Mouse (Mus musculus) 3T3-L1 (cell line): ENCODE measurements around the gene Dynlt1b.
"Not testable (repeated sequence)": the region's sequence is repeated elsewhere in the genome, so short reads cannot be mapped to it uniquely, and the experiment has no call there.

Experiments
- DNase-seq: peaks from one replicate; pipeline ENCODE4 v3.0.0-alpha.2; 2015; ENCODE audit warnings: low read depth, low spot score

The Dynlt1b gene

DNA sequence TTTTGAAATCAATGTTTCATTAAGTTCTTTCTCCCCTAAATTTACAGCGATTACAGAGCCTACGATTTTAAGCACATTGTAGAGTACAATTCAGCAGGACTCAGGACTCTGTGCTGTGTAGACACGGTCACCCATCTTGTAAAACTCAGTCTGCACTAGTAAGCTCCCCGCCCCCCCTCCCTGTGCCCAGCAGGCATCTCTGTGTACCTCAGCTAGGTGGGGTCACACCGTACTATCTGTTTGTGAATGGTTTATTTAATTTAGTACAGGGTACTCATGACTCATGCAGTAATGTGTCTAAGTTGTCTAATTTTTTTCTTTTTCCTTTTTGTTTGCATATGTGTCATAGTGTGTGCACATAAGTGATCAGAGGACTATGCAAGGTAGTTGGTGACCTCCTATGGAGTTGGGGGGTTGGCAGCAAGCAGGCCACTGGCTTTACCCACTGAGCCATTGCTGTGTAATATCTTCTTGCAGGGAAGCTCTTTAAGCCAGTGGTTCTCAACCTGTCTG, 31.2 kb downstream of the Dynlt1b start:
- not testable (repeated sequence) for DNase-seq

DNA sequence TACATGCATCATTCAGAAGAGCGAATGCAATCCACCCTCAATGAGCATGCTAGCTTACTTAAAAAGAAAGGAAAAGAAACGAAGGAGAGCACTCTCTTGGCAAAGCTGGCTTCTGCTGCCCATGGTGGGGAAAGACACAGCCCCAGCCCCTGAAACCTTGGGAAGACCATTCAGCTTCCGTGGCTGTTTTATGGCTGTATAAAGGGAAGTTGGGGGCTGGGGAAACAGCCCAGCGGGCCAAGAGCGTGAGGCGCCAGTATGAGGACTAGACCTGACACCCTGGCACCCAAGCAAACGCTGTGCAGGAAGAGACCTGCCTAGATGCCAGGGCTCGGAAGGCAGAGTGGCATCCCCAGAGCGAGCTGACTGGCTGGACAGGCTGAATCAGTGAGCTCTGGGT, 35.8 kb downstream of the Dynlt1b start:
- not testable (repeated sequence) for DNase-seq

DNA sequence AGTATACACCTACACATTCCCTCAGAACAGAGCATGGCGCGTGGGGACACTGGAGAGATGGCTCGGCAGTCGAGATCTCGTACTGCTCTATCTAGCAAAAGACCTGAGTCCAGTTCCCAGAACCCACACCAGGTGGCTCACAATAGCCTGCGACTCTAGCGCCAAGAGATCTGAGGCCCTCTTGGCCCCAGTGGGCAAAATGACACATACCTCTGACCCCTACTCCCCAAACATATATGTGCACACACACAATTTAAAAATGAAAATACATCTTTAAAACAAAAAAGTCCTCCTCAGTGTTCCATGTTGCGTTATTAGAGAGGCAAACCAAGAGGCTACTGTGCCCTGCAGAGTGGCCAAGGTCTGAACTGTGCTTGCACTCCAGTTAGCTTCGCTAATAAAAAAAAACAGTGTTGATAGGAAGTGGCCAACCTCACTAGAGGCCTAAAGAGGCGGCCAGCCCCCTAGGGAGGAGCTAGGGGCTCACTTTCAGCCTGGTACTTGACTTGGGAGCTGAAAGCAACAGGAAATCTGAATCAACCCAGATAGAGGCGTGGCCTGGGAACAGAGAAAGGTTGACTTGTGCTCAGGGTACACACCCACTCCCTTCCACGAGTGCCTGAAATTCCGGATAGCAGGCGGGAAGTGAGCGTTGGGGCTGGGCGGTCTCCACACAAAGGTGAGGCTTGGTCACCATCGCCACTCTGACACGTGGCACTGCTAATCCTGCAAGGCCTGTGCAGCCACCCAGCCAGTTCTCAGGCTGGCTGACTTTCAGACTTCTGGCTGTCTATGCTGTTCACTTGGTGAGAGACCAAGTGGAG, 37.9 kb downstream of the Dynlt1b start:
- DNase-seq = peak; percentile 40

DNA sequence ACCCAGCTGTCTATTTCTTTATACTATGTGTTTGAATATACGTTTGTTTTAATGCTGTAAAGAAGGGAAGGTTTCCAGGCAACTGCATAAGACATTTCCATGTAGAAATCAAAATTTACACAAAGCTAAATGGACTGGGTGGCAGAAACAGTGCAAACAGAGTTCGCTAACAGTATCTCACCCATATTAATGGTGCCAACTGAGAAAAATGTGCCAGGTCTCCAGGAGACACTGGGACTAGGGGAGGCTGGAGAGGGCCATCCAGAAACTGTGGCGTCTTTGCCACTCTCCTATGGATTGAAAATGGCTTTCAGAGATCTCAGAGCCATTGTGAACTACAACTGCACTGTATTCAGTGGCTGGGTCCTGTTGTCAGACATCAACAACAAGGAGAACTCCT, 40.1 kb downstream of the Dynlt1b start:
- not testable (repeated sequence) for DNase-seq

DNA sequence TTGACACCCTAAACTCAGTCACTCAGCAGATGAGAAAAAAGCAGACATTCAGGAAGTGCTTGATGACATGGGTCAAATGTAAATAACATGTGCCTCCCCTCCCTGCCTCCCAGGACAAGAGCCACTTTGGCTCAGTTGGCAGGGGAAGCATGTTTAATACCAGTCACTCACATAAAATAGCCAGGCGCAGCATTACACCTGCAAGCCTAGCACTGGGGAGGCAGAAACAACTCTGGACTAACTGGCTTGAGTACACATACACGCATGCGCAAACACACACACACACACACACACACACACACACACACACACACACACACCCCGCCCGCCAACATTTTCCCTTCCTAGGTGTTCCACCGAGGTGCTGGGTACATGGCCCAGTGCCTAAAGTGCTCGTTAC, 40.8 kb downstream of the Dynlt1b start:
- DNase-seq = not testable (repeated sequence)

DNA sequence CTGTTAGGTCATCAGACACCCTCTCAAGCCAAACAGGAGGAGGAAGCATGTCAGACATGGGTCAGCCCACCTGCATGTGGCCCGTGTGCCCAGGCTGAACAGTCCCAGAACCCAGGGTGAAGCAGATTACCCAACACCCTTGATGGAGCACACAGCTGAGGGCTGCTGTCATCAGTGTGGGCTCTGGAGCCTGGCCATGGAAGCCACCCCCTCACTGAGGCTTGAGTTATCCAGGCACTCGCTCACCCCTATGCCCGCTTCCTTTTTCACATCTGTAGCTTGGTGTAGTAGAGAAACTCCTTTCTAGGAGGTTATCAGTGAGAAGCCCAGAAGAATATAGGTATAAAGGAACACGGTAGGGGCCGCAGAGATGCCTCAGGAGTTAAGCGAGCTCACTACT, 45.4 kb downstream of the Dynlt1b start:
- DNase-seq = not testable (repeated sequence)

DNA sequence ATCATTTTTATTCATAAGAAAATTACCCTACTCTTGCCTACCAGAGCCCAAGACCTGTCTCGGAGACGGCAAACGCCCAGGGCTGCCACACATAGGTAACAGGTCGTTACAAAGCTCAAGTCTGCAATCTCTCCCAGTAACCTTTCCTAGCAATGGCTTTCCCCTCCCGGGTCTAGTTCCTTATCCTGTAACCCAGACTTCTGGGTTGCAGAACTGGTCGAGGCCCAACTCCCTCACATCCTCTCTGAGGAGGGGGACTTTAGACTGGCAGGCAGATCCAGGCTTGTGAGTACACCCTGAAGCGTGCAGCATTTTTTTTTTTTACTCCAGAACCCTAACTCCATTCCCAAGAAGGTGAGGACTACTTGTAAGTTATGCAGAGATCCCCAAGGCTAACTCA, 46.0 kb downstream of the Dynlt1b start:
- DNase-seq = not testable (repeated sequence)

DNA sequence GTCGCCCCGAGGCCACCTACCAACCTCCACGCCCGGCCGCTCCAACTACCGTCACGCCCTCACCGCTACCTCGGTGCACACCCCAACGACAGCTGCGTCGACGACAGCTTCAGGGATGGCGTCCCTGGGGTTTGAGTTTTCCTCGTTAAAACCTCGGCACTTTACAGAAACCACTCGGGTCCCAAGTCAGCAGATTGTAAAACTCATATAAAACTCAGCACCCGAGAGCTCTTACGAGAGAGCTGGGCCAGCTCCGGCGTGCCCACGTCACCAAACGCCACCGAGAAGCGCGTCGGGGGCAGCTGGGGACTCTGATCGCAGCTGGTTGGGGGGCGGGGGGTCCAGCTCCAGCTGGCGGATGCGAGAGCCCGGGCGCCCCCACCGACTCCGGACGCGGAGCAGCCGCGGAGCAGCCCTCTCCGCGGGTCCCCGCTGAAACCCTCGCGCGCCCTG, 46.6 kb downstream of the Dynlt1b start:
- DNase-seq = not testable (repeated sequence)

DNA sequence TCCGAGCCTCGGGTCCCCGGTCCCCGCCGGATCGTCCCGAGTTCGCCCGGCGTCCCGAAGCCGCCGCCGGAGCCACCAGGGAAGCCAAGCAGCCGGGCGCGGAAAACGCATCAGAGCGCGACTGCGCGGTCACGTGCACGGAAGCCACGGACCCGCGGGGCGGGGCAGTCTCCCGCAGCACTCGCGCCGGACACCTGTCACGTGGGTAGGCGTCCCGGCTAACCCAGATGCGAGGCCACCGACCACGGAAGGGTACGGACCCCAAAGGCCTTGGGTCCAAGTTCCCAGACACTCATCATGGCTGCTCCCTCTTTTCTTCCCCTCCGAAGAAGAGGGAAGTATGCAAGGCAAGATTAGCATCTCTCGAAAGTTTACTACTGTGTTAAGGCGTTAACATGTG, 47.1 kb downstream of the Dynlt1b start:
- not testable (repeated sequence) for DNase-seq

DNA sequence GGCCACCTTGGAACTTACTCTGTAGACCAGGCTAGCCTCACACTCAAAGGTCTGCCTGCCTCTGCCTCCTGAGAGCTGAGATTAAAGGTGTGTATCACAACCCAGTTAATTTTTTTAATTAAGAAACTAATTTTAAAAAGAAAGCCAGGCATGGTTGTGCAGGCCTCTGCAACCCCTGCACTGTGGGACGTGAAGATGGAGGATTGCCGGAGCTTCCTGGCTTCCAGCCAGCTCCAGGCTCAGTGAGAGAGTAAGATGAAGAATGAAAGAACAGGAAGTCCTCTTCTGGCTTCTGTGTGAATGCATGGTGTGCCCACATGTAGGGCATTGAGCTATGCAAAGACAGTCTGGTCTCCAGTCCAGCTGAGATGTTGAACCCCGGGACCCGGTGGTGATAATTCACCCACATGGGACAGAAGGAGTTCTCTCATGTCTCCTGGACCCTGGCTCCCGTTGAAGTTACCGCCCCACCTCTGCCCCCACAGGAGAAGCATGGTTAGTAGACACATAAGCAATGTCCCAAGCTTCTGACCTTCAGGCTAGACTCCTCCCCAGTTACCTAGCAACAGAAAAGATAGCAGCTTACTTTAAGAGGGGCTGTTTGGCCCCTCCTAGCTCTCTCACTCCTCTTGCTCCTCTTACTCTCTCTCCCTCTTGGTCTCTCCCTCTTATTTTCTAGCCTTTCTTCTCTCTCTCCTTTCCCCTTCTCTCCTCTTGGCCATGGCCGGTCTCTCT, 51.1 kb downstream of the Dynlt1b start:
- DNase-seq = not testable (repeated sequence)

DNA sequence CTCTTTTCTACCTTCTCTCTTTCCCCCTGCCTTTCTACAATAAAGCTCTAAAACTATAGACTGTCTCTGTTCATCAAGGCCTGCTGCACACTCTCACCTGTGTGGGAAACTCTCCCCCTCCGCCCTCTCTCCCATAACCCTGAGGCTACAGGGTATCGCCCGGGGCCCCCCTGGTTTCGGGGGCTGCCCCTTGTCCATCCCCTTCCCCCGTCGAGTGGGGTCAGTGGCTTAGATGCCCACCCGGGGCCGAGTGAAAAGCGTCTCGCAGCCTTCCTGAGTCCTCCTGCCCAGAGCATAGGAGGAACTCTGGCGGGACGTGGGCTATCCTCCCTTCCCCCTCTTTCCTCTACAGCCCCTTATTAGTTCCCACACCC, 51.7 kb downstream of the Dynlt1b start:
- not testable (repeated sequence) for DNase-seq

DNA sequence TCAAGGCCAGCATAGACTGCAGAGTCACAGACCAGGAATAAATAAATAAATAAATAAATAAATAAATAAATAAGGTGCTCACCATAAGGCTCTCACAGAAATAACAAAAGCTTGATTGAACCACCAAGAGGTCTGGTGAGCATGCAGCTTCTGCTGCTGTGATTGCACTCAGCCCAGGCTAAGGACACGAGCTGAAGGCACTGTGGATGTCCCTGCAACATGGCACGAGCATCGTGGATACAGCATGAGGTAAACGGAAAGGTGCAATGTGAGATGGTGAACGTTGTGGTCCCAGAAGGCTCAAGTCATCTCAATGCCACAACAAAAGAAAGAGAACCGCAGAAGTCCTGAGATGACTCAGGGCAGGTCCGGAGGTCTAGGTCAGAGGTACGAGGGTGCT, 52.3 kb downstream of the Dynlt1b start:
- not testable (repeated sequence) for DNase-seq
